Mouse (Mus musculus) left cerebral cortex, postnatal 10 days (tissue): Measurements from ENCODE around the gene Tll1. TPM values are rescaled to one million over a fixed set of nuclear protein-coding genes. Genes with fewer than 3 reads are reported as not detected.
A peak's percentile ranks its signal among the peaks of the same experiment; 100 is the strongest.
"Not testable (repeated sequence)": the region's sequence is repeated elsewhere in the genome, so short reads cannot be mapped to it uniquely, and the experiment has no call there.

ENCODE experiments used
- DNase-seq, 2 experiments: peaks; one replicate each; pipeline ENCODE4 v3.0.0; 2021 to 2022; ENCODE audit warnings: low spot score in 2 of 2, mixed read lengths in 1 of 2; ENCODE audit errors: extremely low spot score in 1 of 2
- intact Hi-C: fragments of 180-260 bp; cut with DNase I; formaldehyde crosslinking; loops from one replicate; pipeline ENCODE4 v1.15.1; 2025
- total RNA-seq, 2 experiments: library from RNA; stranded (reverse); gene quantifications; 2 replicates each; pipeline ENCODE4 v1.2.3; 2021

Tll1 gene
- total RNA-seq, 2 experiments from 2014 or later = 5.3 to 5.7 TPM

DNA sequence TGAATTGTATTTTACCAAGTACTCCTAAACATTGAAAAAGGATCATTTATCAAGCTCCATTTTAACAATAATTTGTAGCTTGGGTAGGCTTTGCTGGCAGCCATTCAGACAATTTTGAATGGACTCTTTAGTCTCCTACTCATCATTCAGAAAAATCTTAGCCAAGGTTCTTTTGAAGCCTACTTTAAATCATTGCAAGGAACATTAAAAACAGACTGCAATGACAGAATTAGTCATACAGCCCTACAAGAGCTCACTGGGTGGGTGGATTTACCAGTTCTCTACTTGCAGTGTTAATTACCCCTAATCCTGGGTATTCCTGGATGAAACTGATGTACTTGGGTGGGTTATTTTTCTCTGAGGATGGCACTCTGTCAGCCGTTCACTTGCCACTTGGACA, 69.5 kb downstream of the Tll1 start:
- intact Hi-C loops = no loop called here

GRCm38 (mm10) chr8:64107190-64107589, 98.9 kb downstream of the Tll1 start:
- DNase-seq = no peak
- intact Hi-C loops = no loop called here

More for the DNA sequence above, 69.5 kb downstream of the Tll1 start:
- no peak for DNase-seq

- intact Hi-C loops = no loop called here
- no peak for DNase-seq
These were observed 132.7 kb downstream of the Tll1 start for GRCm38 (mm10) chr8:64073396-64073795.

GRCm38 (mm10) chr8:64059867-64060266, 146.2 kb downstream of the Tll1 start:
- intact Hi-C loops = no loop called here
- DNase-seq = no peak

GRCm38 (mm10) chr8:64057571-64057970, 148.5 kb downstream of the Tll1 start:
- intact Hi-C loops = no loop called here
- DNase-seq = no peak

DNA sequence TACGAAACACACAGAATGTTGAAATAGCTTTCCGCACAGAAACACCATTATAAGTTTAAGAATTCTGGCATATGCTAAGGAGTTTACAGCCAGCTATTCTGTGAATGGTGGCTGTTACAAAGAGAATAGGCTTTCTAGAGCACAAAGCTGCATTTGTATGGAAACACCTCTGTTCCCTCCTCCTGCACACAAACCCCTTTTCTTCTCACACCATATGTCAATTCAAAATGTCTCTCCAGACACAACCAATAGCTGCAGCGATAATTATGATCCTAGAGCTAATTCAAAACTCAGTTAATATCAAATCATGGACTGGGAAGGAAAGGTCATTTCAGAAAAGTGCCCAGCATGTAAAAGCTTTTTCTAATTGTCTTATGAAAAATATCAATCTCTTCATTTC, 157.5 kb downstream of the Tll1 start:
- intact Hi-C loops = no loop called here
- no peak for DNase-seq

- intact Hi-C loops = no loop called here
- DNase-seq = no peak
These were observed 158.0 kb downstream of the Tll1 start for GRCm38 (mm10) chr8:64047963-64048505.

DNA sequence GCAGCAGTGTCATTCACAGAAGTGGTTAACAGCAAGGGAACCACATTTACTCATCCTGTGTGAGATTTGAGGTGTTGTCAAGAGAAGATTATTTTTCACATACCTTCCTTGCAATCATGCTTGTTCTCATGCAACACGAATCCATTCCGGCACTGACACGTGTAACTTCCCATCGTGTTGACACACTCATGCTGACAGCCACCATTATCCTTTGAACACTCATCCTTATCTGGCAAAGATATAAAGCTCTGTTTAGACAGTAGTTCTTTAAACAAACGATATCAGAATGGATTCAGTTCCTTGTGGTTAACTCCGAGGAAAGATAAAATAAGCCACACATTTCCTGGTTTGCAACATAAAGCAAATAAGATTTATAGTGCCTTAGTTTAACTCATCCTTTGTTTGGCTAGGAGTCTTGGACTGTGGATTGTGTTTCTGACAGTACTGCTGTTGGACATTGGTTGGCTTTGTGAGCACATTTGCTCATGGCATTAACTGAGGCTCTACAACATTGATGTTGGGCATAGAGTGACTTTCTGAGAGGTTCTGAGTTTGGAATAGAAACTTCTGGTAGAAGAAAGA, 164.7 kb downstream of the Tll1 start:
- no peak for DNase-seq
- intact Hi-C loops = no loop called here

- intact Hi-C loops = no loop called here
- no peak for DNase-seq
These were observed 175.2 kb downstream of the Tll1 start for GRCm38 (mm10) chr8:64030672-64031385.

DNA sequence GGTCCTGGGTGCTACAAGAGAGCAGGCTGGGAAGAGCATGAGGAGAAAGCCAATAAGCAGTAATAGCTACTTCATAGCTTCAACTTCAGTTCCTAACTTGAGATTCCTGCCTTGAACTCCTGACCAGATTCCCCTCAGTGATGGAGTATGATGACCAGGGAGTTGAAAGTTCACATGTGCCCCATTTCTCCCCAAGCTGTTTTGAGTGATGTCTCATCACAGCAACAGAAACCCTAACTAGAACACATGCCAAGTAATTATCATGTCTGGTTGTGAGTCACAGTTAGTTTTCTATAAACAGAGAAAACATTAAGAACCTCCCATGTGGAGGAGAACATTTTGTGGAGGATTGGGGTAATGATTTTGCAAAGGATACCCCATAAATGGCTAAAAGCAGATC, 176.0 kb downstream of the Tll1 start:
- intact Hi-C loops = no loop called here
- DNase-seq = no peak

GRCm38 (mm10) chr8:64029525-64029924, 176.5 kb downstream of the Tll1 start:
- no peak for DNase-seq
- intact Hi-C loops = loop anchor here (10.0 kb wide), 1 partner anchor 915 kb away; the partner anchor contains the start of gene Tmem192

- DNase-seq = no peak
- intact Hi-C loops = loop anchor here (2.0 to 10.0 kb wide), 2 partner anchors 572 to 920 kb away; partner anchors contain the start of gene Tmem192
These were observed 181.7 kb downstream of the Tll1 start for GRCm38 (mm10) chr8:64024359-64024758.

- DNase-seq = peak in 1 of 2 experiments; percentile 10
- intact Hi-C loops = loop anchor here (2.0 to 10.0 kb wide), 2 partner anchors 523 to 921 kb away; partner anchors contain the start of gene Tmem192
These were observed 182.5 kb downstream of the Tll1 start for GRCm38 (mm10) chr8:64023579-64023978.

- DNase-seq = no peak
- intact Hi-C loops = loop anchor here (2.0 to 10.0 kb wide), 2 partner anchors 524 to 922 kb away; partner anchors contain the start of gene Tmem192
These were observed 183.0 kb downstream of the Tll1 start for GRCm38 (mm10) chr8:64023027-64023426.

DNA sequence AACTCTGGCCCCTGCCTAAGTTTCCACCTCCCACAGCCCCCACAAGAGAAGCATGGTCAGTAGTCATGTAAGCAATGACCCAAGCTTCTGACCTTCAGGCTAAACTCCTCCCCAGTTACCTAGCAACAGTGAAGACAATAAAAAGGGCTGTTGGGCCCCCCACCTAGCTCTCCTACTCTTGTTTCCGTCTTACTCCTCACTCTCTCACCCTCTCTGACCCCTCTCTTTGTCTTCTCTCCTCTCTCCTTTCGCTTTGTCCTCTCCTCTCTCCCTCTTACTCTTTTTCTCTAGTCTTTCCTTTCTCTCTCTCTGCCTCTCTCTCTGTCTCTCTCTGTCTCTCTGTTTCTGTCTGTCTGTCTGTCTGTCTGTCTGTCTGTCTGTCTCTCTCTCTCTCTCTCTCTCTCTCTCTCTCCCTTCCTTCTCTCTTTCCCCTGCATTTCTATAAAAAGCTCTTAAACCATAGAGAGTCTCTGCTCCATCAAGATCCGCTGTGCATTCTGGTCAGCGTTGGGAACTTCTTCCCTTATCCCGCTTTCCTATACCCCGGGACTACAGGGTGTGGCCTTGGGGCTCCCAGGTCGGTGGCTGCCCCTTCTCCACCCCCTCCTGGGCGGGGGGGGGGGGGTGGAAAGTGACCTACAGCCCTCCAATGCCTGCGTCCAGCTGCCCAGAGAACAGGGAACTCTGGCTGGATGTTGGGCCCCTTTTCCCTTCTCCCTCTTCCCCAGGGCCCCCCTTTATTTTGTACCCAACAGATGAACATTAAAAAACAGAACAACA, 235.3 kb downstream of the Tll1 start:
- intact Hi-C loops, DNase-seq: not testable (repeated sequence)
